11 mouse cellular contexts compared by ENCODE assay signal in the genomic region with DNA sequence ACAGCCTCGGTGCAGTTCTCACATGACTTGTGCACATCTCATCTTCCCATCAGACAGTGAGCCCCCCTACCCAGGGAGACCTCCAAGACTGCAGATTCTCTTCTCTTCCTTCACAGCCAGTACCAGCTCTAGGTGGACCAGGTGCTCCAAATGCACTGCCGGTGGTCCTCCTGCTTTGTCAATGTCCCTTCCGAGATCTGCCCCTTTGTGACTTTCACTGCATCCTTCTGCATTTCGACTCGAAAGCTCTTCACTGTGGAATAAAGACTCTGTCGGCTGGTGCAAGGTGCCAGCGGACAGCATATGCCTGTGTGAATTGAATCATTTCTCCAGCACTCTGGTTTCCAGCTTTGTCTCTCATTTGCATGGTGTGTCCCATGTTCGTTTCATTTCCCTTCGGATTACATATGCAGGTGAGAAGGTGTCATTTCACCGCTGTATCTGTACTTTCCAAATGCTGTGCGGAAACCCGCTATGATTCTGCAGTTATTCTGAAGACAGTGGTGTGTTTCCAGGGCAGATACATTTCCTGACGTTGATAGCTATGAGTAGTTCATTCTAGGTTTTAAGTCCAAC.
"Had no signal": no experiment of that assay in that cellular context is flagged by ENCODE, and none has a peak within 500 bp of the region (broad histone marks: within the 10 kb centered on the region; RNA-seq: fewer than 3 reads in every experiment).

No protein-coding gene starts in this region.

- DNase-seq: kidney, adult 11 months; kidney, adult 9 months; kidney, postnatal 36 days; left cerebral cortex, postnatal 4 days; lung, adult 18-20 months; right cerebral cortex, adult 18-20 months; right cerebral cortex, postnatal 25 days; thymus, postnatal 36 days had no signal

- H3K9me3 ChIP-seq: limb, embryonic 13.5 days had no signal

- H3K27ac ChIP-seq: kidney, postnatal 0 days; limb, embryonic 13.5 days; liver, embryonic 14.5 days had no signal

- H3K36me3 ChIP-seq: limb, embryonic 13.5 days had no signal

- H3K9ac ChIP-seq: limb, embryonic 13.5 days; liver, embryonic 14.5 days had no signal
